Mouse (Mus musculus) CH12.LX (cell line): ENCODE results near the gene H2-Oa. TPM values are rescaled to one million over a fixed set of nuclear protein-coding genes. Genes with fewer than 3 reads are reported as not detected.

Source experiments
- DNase-seq: peaks from one replicate; pipeline ENCODE4 v3.0.0-alpha.2; 2013; ENCODE audit errors: extremely low read depth
- H3K27ac ChIP-seq: 2 replicates; pipeline ENCODE4 v1.5.1; 2012; ENCODE audit warnings: low read depth, mild to moderate bottlenecking, control low read depth, moderate library complexity; ENCODE audit not compliant: insufficient read depth
- H3K27me3 ChIP-seq: replicated peaks from 2 replicates; pipeline ENCODE3; 2012; ENCODE audit warnings: inconsistent platforms
- H3K36me3 ChIP-seq, 2 experiments: replicated peaks in 1 of 2; 2 replicates each; pipeline versions ENCODE3 to v1.6.1; 2012; ENCODE audit warnings: inconsistent platforms in 1 of 2, low read length in 1 of 2, mild to moderate bottlenecking in 1 of 2, mixed read lengths in 1 of 2, moderate library complexity in 1 of 2; ENCODE audit not compliant: control insufficient read depth in 1 of 2, insufficient read depth in 1 of 2
- H3K4me1 ChIP-seq, 2 experiments: 2 replicates each; pipeline ENCODE4 v1.6.1; 2012; ENCODE audit warnings: inconsistent platforms in 1 of 2, moderate library complexity in 1 of 2; ENCODE audit not compliant: insufficient read depth in 2 of 2, control insufficient read depth in 1 of 2
- H3K4me2 ChIP-seq: 2 replicates; pipeline ENCODE4 v1.6.1; 2012; ENCODE audit warnings: low read depth, mild to moderate bottlenecking, control low read depth; ENCODE audit not compliant: poor library complexity, insufficient read depth, severe bottlenecking
- H3K4me3 ChIP-seq, 3 experiments: fragments of 150-350 bp in 1 of 3; sonication (generic) in 1 of 3; replicated peaks in 1 of 3; 2 replicates each; pipeline versions ENCODE3 to v1.5.1; 2011 to 2012; ENCODE audit warnings: low read depth in 2 of 3, low read length in 2 of 3, mild to moderate bottlenecking in 2 of 3, moderate library complexity in 2 of 3, control low read depth in 1 of 3, improper control_type of control experiment in 1 of 3, inconsistent platforms in 1 of 3, mixed read lengths in 1 of 3; ENCODE audit not compliant: poor library complexity in 1 of 3
- H3K79me2 ChIP-seq: replicated peaks from 2 replicates; pipeline ENCODE4 v1.6.1; 2012; ENCODE audit warnings: mild to moderate bottlenecking, moderate library complexity; ENCODE audit not compliant: control insufficient read depth, poor library complexity, insufficient read depth, severe bottlenecking; ENCODE audit errors: extremely low read depth
- H3K9ac ChIP-seq: 2 replicates; pipeline ENCODE4 v1.6.1; 2012; ENCODE audit warnings: low read depth, mild to moderate bottlenecking, control low read depth, moderate library complexity; ENCODE audit not compliant: insufficient read depth
- H3K9me3 ChIP-seq: replicated peaks from 2 replicates; pipeline ENCODE3; 2012; ENCODE audit warnings: low read length, inconsistent platforms, mixed read lengths
- BHLHE40 ChIP-seq: IDR thresholded peaks from 2 replicates; pipeline ENCODE4 v1.6.1; 2011; ENCODE audit warnings: mild to moderate bottlenecking, low read depth, low read length, improper control_type of control experiment
- CHD2 ChIP-seq: IDR thresholded peaks from 2 replicates; pipeline ENCODE4 v1.6.1; 2011; ENCODE audit warnings: low read length, improper control_type of control experiment
- CTCF ChIP-seq, 2 experiments: IDR thresholded peaks in 1 of 2; conservative IDR thresholded peaks in 1 of 2; 2 replicates each; pipeline ENCODE4 v1.5.1; 2011 to 2012; ENCODE audit warnings: low read depth in 2 of 2, low read length in 2 of 2, improper control_type of control experiment in 1 of 2, inconsistent platforms in 1 of 2, mild to moderate bottlenecking in 1 of 2, moderate library complexity in 1 of 2
- ELF1 ChIP-seq: IDR thresholded peaks from 2 replicates; pipeline ENCODE4 v1.6.1; 2014; ENCODE audit warnings: low read depth, mild to moderate bottlenecking, inconsistent platforms, low read length, improper control_type of control experiment
- EP300 ChIP-seq: IDR thresholded peaks from 2 replicates; pipeline ENCODE4 v1.6.1; 2011; ENCODE audit warnings: low read length, improper control_type of control experiment
- ETS1 ChIP-seq: conservative IDR thresholded peaks from 2 replicates; pipeline ENCODE4 v1.6.1; 2012; ENCODE audit warnings: low read depth, mild to moderate bottlenecking, inconsistent platforms, low read length, improper control_type of control experiment, moderate library complexity
- HCFC1 ChIP-seq: IDR thresholded peaks from 2 replicates; pipeline ENCODE4 v1.6.1; 2012; ENCODE audit warnings: low read depth, mild to moderate bottlenecking, inconsistent platforms, low read length, improper control_type of control experiment
- IRF4 ChIP-seq: IDR thresholded peaks from 2 replicates; pipeline ENCODE4 v1.6.1; 2014; ENCODE audit warnings: low read depth, mild to moderate bottlenecking, inconsistent platforms, low read length, improper control_type of control experiment
- JUN ChIP-seq: IDR thresholded peaks from 2 replicates; pipeline ENCODE4 v1.6.1; 2011; ENCODE audit warnings: low read depth, mild to moderate bottlenecking, low read length, improper control_type of control experiment, moderate library complexity; ENCODE audit not compliant: insufficient read depth
- JUND ChIP-seq: conservative IDR thresholded peaks from 2 replicates; pipeline ENCODE4 v1.6.1; 2011; ENCODE audit warnings: low read depth, low read length, improper control_type of control experiment
- KAT2A ChIP-seq: IDR thresholded peaks from 2 replicates; pipeline ENCODE4 v1.6.1; 2012; ENCODE audit warnings: low read length, improper control_type of control experiment, inconsistent platforms; ENCODE audit not compliant: insufficient replicate concordance
- MAX ChIP-seq: IDR thresholded peaks from 2 replicates; pipeline ENCODE4 v1.6.1; 2011; ENCODE audit warnings: low read length, improper control_type of control experiment
- MAZ ChIP-seq: IDR thresholded peaks from 2 replicates; pipeline ENCODE4 v1.6.1; 2012; ENCODE audit warnings: low read depth, mild to moderate bottlenecking, inconsistent platforms, low read length, improper control_type of control experiment, moderate library complexity
- MXI1 ChIP-seq: IDR thresholded peaks from 2 replicates; pipeline ENCODE4 v1.6.1; 2011; ENCODE audit warnings: mild to moderate bottlenecking, low read depth, low read length, improper control_type of control experiment
- MYC ChIP-seq: IDR thresholded peaks from 2 replicates; pipeline ENCODE4 v1.6.1; 2011; ENCODE audit warnings: low read depth, mild to moderate bottlenecking, improper control_type of control experiment, low read length
- NELFE ChIP-seq: IDR thresholded peaks from 2 replicates; pipeline ENCODE4 v1.6.1; 2011; ENCODE audit warnings: low read depth, low read length, improper control_type of control experiment
- NRF1 ChIP-seq: IDR thresholded peaks from 2 replicates; pipeline ENCODE4 v1.6.1; 2014; ENCODE audit warnings: low read depth, mild to moderate bottlenecking, inconsistent platforms, low read length, improper control_type of control experiment, moderate library complexity
- POLR2A ChIP-seq: IDR thresholded peaks from 2 replicates; pipeline ENCODE4 v1.6.1; 2011; ENCODE audit warnings: low read depth, mild to moderate bottlenecking, improper control_type of control experiment, low read length
- POLR2AphosphoS2 ChIP-seq: IDR thresholded peaks from 2 replicates; pipeline ENCODE4 v1.6.1; 2011; ENCODE audit warnings: low read depth, low read length, improper control_type of control experiment
- RAD21 ChIP-seq: IDR thresholded peaks from 2 replicates; pipeline ENCODE4 v1.6.1; 2011; ENCODE audit warnings: low read depth, mild to moderate bottlenecking, low read length, improper control_type of control experiment, moderate library complexity
- RCOR1 ChIP-seq: conservative IDR thresholded peaks from 2 replicates; pipeline ENCODE4 v1.6.1; 2012; ENCODE audit warnings: low read depth, mild to moderate bottlenecking, inconsistent platforms, low read length, improper control_type of control experiment
- SIN3A ChIP-seq: IDR thresholded peaks from 2 replicates; pipeline ENCODE4 v1.6.1; 2012; ENCODE audit warnings: low read length, improper control_type of control experiment, inconsistent platforms
- TCF12 ChIP-seq: IDR thresholded peaks from 2 replicates; pipeline ENCODE4 v1.6.1; 2014; ENCODE audit warnings: low read depth, mild to moderate bottlenecking, inconsistent platforms, low read length, improper control_type of control experiment
- UBTF ChIP-seq: IDR thresholded peaks from 2 replicates; pipeline ENCODE4 v1.6.1; 2012; ENCODE audit warnings: low read depth, mild to moderate bottlenecking, inconsistent platforms, low read length, improper control_type of control experiment, moderate library complexity
- USF1 ChIP-seq: IDR thresholded peaks from 2 replicates; pipeline ENCODE4 v1.6.1; 2014; ENCODE audit warnings: low read depth, mild to moderate bottlenecking, inconsistent platforms, low read length, improper control_type of control experiment
- ZKSCAN1 ChIP-seq: IDR thresholded peaks from 2 replicates; pipeline ENCODE4 v1.6.1; 2012; ENCODE audit warnings: low read depth, inconsistent platforms, low read length, improper control_type of control experiment, borderline replicate concordance
- dilution Hi-C: fragments of 300-500 bp; cut with MboI; formaldehyde crosslinking; loops from 2 replicates; pipeline ENCODE4 v1.14.3; 2020; ENCODE audit warnings: low sequenced_read_pairs; ENCODE audit not compliant: extremely low pct_unique_long_range_greater_than_20kb, extremely low pct_ligation_motif_present
- in situ Hi-C: fragments of 300-500 bp; cut with MboI; formaldehyde crosslinking; loops from 3 replicates; pipeline ENCODE4 v1.14.3; 2019; ENCODE audit warnings: low sequenced_read_pairs, low pct_ligation_motif_present, low pct_unique_long_range_greater_than_20kb, mixed read lengths
- polyA plus RNA-seq: library from polyadenylated mRNA; unstranded; fragments of >175 nt; gene quantifications from 2 replicates; pipeline ENCODE4 v1.2.1, GENCODE M21; 2012; ENCODE audit warnings: low read depth; ENCODE audit not compliant: insufficient read length
- total RNA-seq, 2 experiments: library from RNA; depleted of rRNA; stranded (reverse); fragments of 300-350 nt in 1 of 2; fragments of >200 nt in 1 of 2; gene quantifications; 2 replicates each; pipeline ENCODE4 v1.2.3; 2012 to 2014

The H2-Oa gene
- total and polyA plus RNA-seq, 3 experiments: 21.5 to 42.7 (median 40.4) TPM

- TF ChIP-seq BHLHE40 (0 out of 2 replicates have a peak, but pooled peaks have one; percentile 19), CTCF (conservative IDR thresholded peaks at IDR 0.05 in 1 of 2, IDR thresholded peaks at IDR 0.05 in 1 of 2; ENCODE audit: low read depth in 2 of 2, low read length in 2 of 2) (peak in 1 of 2 experiments; percentile 21; a peak in 1 of 4 replicates), IRF4 (peak; percentile 14; the same call in 1 of the 2 replicates), ELF1 (no peak; the same call in 1 of the 2 replicates), SIN3A (peak; percentile 31; the same call in 1 of the 2 replicates), MXI1 (no peak), UBTF (0 out of 2 replicates have a peak, but pooled peaks have one; percentile 22), EP300 (no peak), HCFC1 (no peak; the same call in 1 of the 2 replicates), NRF1 (peak; percentile 53), USF1 (no peak), ETS1 (no peak; the same call in 1 of the 2 replicates), TCF12 (peak; percentile 78), RAD21 (no peak), ZKSCAN1 (no peak), NELFE (0 out of 2 replicates have a peak, but pooled peaks have one; percentile 10), MYC (no peak), JUND (no peak)
Observed at GRCm38 (mm10) chr17:34120814-34121171, 28.7 kb downstream of the H2-Oa start (continued).

GRCm38 (mm10) chr17:34121172-34121878, 29.2 kb downstream of the H2-Oa start:
- TF ChIP-seq USF1 (no peak), KAT2A (no peak), MYC (peak; percentile 9; the same call in 1 of the 2 replicates), RAD21 (no peak), POLR2A (peak; percentile 38), JUN (no peak), ZKSCAN1 (no peak), CHD2 (peak; percentile 85), MAX (no peak), UBTF (peak; percentile 13; the same call in 1 of the 2 replicates), POLR2AphosphoS2 (peak; percentile 3; the same call in 1 of the 2 replicates), NELFE (0 out of 2 replicates have a peak, but pooled peaks have one; percentile 39), BHLHE40 (peak; percentile 4; the same call in 1 of the 2 replicates), RCOR1 (peak; percentile 3; the same call in 1 of the 2 replicates), MAZ (peak; percentile 42; the same call in 1 of the 2 replicates), ELF1 (no peak), TCF12 (peak; percentile 3; the same call in 1 of the 2 replicates)
- H3K27me3 ChIP-seq: no peaks in the 10 kb centered on the region
- peak overlapping the region; percentile 76 to 100 (median 88) for H3K4me3 ChIP-seq
- peak overlapping the region; percentile 98 for H3K27ac ChIP-seq
- DNase-seq: peak; percentile 80
- dilution Hi-C loops (no loop called here), in situ Hi-C loops (no loop called here)
- H3K9ac ChIP-seq: peak overlapping the region; percentile 99
- peaks cover 39% of the 10 kb centered on the region for H3K79me2 ChIP-seq
- peaks cover 3 to 25% of the 10 kb centered on the region in 2 experiments for H3K4me1 ChIP-seq
- peak overlapping the region; percentile 14; the same call in 1 of the 2 replicates for H3K4me2 ChIP-seq
- H3K9me3 ChIP-seq: no peaks in the 10 kb centered on the region
- H3K36me3 ChIP-seq: peaks cover 25 to 37% of the 10 kb centered on the region in 2 experiments
